Mouse (Mus musculus): ENCODE data around the gene Ppp2ca. TPM values are rescaled to one million over a fixed set of nuclear protein-coding genes. Genes with fewer than 3 reads are reported as not detected.
"Not testable (repeated sequence)": the region's sequence is repeated elsewhere in the genome, so short reads cannot be mapped to it uniquely, and the experiment has no call there.

The Ppp2ca gene
- polyA plus RNA-seq, 1 experiment from 2014 or later, result 126 TPM

DNA sequence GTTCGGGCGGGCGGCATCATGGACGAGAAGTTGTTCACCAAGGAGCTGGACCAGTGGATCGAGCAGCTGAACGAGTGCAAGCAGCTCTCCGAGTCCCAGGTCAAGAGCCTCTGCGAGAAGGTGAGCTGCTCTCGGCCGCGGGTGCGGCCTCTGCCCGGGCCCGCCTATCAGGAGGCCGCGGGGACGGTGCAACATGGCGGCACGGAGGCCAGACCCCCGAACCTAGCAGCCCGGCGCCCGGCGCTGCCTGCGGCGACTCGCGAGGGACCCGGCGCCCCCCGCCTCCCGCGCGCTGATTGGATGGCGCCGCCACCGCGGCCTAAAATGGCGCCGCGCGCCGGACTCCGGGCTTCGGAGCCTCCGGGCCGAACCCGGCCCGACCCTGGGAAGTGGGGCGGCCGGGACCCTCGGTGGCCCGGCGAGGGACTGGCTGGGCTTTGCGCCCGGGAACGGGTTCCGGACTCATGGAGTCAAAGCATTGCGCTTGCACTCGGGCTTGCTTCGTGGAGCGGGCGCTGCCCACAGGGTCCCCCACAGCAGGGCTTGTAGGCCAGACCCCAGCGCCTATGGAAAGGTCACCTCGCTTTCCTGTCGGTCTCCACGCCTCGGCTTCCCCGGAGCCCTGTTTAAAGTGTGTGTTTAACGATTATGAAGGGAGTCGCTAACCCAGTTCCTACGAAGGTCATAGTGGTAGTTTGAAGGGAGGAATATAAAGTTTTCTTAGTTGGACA, 715 bp downstream of the Ppp2ca start:
- H3K4me2 ChIP-seq (replicated peaks), result peak overlapping the region; percentile 84
- H3K4me1 ChIP-seq (replicated peaks), result peaks cover 38% of the 10 kb centered on the region
- under 1% methylated on average over 71 of the region's 72 CpGs for WGBS
- H3K9me3 ChIP-seq, result no peaks in the 10 kb centered on the region
- peak overlapping the region; percentile 99 for H3K27ac ChIP-seq
- peak; percentile 83 for ATAC-seq
- H3K9ac ChIP-seq (replicated peaks), result peak overlapping the region; percentile 99
- H3K36me3 ChIP-seq, result no peaks in the 10 kb centered on the region
- no peaks in the 10 kb centered on the region for H3K27me3 ChIP-seq
- H3K4me3 ChIP-seq (replicated peaks), result peak overlapping the region; percentile 98

DNA sequence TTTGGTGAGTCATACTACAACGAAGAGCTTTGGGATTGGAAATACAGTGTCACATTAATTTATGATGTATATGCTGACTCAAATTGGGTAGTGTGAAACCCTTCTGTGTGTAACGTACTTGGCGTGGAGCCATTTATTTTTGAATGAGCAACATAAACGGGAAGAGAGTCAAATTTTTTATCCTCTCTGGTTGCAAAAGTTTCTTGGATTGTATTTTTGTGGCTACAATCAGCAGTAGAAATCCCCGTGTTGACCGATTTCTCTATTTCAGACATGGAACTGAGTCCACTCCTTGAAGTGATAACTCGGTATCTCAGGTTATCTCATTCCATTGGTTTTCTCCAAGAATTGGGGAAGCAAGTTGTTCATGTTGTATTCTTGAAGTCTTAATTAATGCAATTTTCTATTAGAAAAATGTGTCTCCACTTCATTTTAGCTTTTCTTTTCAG, 1.3 kb downstream of the Ppp2ca start:
- H3K4me3 ChIP-seq (replicated peaks), result peak overlapping the region; percentile 98
- H3K36me3 ChIP-seq, result no peaks in the 10 kb centered on the region
- no peaks in the 10 kb centered on the region for H3K27me3 ChIP-seq
- 6% methylated on average over 7 of the region's 7 CpGs for WGBS
- H3K9ac ChIP-seq (replicated peaks), result peak overlapping the region; percentile 99
- peaks cover 42% of the 10 kb centered on the region for H3K4me1 ChIP-seq (replicated peaks)
- peak overlapping the region; percentile 84 for H3K4me2 ChIP-seq (replicated peaks)
- H3K27ac ChIP-seq, result no peak overlapping the region
- H3K9me3 ChIP-seq, result no peaks in the 10 kb centered on the region
- ATAC-seq, result no peak

DNA sequence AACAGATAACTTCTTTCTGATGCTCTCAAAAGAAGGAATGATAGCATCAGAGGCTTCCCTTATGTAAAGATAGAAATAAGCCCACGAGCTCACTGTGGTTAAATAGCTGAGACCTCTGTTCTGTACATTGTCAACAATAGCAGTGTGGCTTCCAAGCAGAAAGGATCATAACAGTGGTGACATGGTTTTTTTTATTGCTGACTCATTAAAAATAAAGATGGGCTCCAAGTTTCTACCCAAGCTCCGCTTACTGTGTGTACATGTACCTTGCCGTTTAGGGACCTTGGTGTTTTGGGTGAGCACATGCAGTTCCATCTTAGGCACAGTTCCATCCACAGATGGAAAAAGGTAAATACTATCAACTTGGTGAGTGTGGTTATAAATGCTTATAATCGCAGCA, 4.5 kb downstream of the Ppp2ca start:
- no peaks in the 10 kb centered on the region for H3K9me3 ChIP-seq
- H3K36me3 ChIP-seq, result no peaks in the 10 kb centered on the region
- ATAC-seq, result no peak
- no peaks in the 10 kb centered on the region for H3K27me3 ChIP-seq
- 93% methylated on average over 4 of the region's 4 CpGs for WGBS
- H3K4me3 ChIP-seq (replicated peaks), result no peak overlapping the region
- no peak overlapping the region for H3K9ac ChIP-seq (replicated peaks)
- peaks cover 45% of the 10 kb centered on the region for H3K4me1 ChIP-seq (replicated peaks)
- no peak overlapping the region for H3K4me2 ChIP-seq (replicated peaks)
- no peak overlapping the region for H3K27ac ChIP-seq

DNA sequence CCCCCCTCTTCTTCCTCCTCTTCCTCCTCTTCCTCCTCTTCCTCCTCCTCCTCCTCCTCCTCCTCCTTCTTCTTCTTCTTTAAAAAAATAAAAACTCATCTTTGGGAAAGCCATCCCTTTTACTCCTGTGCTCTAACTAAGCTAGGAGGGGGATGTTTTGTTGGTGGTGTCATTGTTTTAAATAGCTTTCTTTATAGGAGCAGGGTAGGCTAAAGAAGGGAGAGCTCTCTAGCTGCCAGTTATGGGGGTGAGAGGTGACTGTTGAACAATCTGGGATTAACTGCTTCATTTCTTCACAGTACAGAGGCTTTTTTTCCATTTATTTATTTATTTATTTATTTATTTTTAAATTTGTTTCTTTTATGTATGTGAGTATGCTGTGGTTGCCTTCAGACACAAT, 7.0 kb downstream of the Ppp2ca start:
- no peaks in the 10 kb centered on the region for H3K27me3 ChIP-seq

DNA sequence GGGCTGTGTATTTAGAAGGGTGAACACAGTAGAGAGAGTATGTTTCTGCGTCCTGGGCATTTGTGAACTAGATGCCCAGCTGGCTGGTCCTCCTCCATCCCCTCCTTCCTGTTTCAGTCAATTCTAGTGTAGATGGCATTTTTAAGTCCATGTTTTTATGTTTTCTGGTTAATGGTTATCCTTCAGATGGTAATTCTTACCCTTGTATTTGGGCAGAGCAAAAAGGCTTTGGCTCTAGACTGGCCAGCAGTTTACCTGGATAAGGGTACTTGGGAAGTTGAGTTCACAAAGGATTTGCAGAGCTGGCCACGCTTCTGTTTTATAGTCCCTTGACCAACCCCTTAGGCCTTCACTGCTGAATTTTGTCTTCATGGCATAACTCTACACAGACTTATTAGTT, 7.6 kb downstream of the Ppp2ca start:
- Histone ChIP-seq H3K36me3 (no peaks in the 10 kb centered on the region), H3K4me1 (replicated peaks) (peaks cover 28% of the 10 kb centered on the region), H3K9ac (replicated peaks) (no peak overlapping the region), H3K9me3 (no peaks in the 10 kb centered on the region), H3K4me2 (replicated peaks) (no peak overlapping the region), H3K27me3 (no peaks in the 10 kb centered on the region), H3K27ac (no peak overlapping the region), H3K4me3 (replicated peaks) (no peak overlapping the region)
- no peak for ATAC-seq
- 96% methylated on average over 2 of the region's 2 CpGs for WGBS

More for the DNA sequence above, 7.0 kb downstream of the Ppp2ca start:
- Histone ChIP-seq H3K36me3 (no peaks in the 10 kb centered on the region), H3K4me2 (replicated peaks) (no peak overlapping the region), H3K27ac (no peak overlapping the region), H3K9me3 (no peaks in the 10 kb centered on the region), H3K4me3 (replicated peaks) (no peak overlapping the region), H3K9ac (replicated peaks) (no peak overlapping the region), H3K4me1 (replicated peaks) (peaks cover 33% of the 10 kb centered on the region)
- no peak for ATAC-seq

DNA sequence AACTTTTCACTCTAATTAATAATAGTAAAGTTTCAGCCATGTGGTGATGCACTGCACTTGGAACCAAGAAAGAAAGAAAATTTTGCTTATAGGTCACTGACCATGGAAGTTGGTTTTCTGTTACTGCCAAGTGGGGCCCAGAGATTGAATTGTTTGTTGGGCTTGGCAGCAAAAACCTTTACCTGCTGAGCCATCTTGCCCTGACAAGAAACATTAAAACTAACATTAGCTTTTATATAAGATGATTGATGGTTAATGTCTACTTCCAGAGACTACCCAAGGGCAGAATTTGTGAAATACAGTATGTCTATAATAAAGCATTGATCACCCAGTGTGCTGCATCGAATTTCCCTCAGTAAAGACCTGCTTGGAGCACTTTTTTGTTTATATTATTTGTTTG, 8.0 kb downstream of the Ppp2ca start:
- no peak overlapping the region for H3K4me3 ChIP-seq (replicated peaks)
- H3K4me2 ChIP-seq (replicated peaks), result no peak overlapping the region
- H3K9me3 ChIP-seq, result no peaks in the 10 kb centered on the region
- WGBS, result 97% methylated on average over 1 of the region's 1 CpGs
- ATAC-seq, result no peak
- no peak overlapping the region for H3K27ac ChIP-seq
- H3K36me3 ChIP-seq, result no peaks in the 10 kb centered on the region
- no peaks in the 10 kb centered on the region for H3K27me3 ChIP-seq
- no peak overlapping the region for H3K9ac ChIP-seq (replicated peaks)
- peaks cover 24% of the 10 kb centered on the region for H3K4me1 ChIP-seq (replicated peaks)

DNA sequence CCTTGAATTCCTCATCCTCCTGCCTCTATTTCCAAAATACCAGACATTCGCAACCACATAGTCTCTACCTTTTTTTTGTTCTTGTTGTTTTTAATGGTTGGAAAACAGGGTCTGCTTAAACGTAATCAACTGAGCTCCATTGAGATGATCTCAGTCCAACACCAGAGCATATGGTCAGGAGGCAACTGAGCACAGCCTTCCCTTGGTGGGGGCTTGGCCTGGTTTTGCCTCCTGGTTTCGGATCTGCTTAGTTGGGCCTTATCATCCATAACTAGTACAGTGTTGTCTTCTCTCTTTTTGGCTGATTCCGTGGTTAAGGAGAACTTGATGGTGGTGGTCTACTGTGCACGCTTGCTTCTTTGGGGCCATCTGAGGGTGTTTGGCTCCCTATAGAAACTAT, 10.3 kb downstream of the Ppp2ca start:
- no peak for ATAC-seq
- 94% methylated on average over 5 of the region's 5 CpGs for WGBS
- peaks cover 5% of the 10 kb centered on the region for H3K36me3 ChIP-seq
- no peak overlapping the region for H3K9ac ChIP-seq (replicated peaks)
- no peak overlapping the region for H3K27ac ChIP-seq
- H3K4me3 ChIP-seq (replicated peaks), result no peak overlapping the region
- no peak overlapping the region for H3K4me2 ChIP-seq (replicated peaks)
- H3K27me3 ChIP-seq, result no peaks in the 10 kb centered on the region
- H3K9me3 ChIP-seq, result no peaks in the 10 kb centered on the region
- H3K4me1 ChIP-seq (replicated peaks), result peaks cover 16% of the 10 kb centered on the region; the same call in 1 of the 2 replicates

DNA sequence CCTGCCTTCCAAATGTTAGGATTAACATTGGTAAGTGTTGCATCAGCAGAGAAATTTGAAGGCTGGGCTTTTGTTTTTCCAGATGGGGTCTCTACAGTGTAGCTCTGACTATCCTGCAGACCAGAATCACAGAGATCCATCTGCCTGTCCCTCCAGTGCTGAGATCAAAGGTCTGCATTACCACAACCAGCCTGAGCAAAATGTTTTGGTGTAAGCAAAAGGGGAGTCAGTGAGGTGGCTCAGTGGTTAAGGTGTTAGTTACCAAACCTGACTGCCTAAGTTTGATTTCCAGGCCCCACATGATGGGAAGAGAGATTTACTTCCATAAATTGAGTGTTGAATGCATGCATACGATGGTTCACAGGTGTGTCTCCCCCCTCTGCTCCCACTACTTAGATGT, 10.9 kb downstream of the Ppp2ca start:
- 94% methylated on average over 1 of the region's 1 CpGs for WGBS
- no peaks in the 10 kb centered on the region for H3K9me3 ChIP-seq
- ATAC-seq, result no peak
- no peak overlapping the region for H3K27ac ChIP-seq
- peaks cover 13% of the 10 kb centered on the region; the same call in 1 of the 2 replicates for H3K4me1 ChIP-seq (replicated peaks)
- no peak overlapping the region for H3K9ac ChIP-seq (replicated peaks)
- H3K27me3 ChIP-seq, result no peaks in the 10 kb centered on the region
- H3K36me3 ChIP-seq, result peaks cover 8% of the 10 kb centered on the region
- H3K4me3 ChIP-seq (replicated peaks), result no peak overlapping the region
- H3K4me2 ChIP-seq (replicated peaks), result no peak overlapping the region

DNA sequence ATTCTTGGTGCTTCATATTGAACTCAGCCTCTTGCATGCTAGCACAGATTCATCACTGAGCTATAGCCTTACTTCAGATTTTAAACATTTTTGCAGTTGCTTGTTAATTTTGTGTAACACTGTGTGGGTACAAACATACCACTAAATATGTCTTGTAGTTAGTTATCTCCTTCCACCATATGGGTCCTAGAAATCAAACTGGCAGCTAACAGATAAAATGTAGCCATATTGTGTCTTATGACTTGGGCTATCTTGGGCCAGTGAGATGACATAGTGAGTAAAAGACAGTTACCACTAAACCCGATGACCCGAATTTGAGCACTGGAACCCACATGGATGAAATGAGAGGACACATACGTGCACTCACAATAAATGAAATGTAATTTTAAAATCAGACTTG, 17.0 kb downstream of the Ppp2ca start:
- peaks cover 4% of the 10 kb centered on the region; the same call in 1 of the 2 replicates for H3K4me1 ChIP-seq (replicated peaks)
- H3K27me3 ChIP-seq, result no peaks in the 10 kb centered on the region
- H3K4me3 ChIP-seq (replicated peaks), result no peak overlapping the region
- H3K9me3 ChIP-seq, result no peaks in the 10 kb centered on the region
- 94% methylated on average over 3 of the region's 3 CpGs for WGBS
- no peak overlapping the region for H3K27ac ChIP-seq
- H3K9ac ChIP-seq (replicated peaks), result no peak overlapping the region
- H3K4me2 ChIP-seq (replicated peaks), result no peak overlapping the region
- no peak for ATAC-seq
- H3K36me3 ChIP-seq, result peaks cover 67% of the 10 kb centered on the region

DNA sequence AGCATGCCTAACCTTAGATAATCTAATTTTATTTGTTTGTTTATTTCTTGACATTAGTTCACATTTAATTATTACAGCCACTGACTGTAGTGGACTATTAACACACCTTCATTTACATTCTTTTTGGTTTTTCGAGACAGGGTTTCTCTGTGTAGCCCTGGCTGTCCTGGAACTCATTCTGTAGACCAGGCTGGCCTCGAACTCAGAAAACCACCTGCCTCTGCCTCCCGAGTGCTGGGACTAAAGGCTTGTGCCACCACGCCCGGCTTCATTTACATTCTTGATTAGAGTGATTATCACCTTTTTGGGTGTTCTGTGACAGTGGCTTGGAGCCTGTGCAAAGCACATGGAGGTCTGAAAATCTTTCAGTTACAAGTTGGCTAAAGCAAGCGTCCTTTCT, 17.6 kb downstream of the Ppp2ca start:
- H3K27me3 ChIP-seq; H3K4me2 ChIP-seq (replicated peaks); H3K9me3 ChIP-seq; H3K27ac ChIP-seq; H3K4me3 ChIP-seq (replicated peaks); ATAC-seq; H3K4me1 ChIP-seq (replicated peaks); H3K9ac ChIP-seq (replicated peaks): not testable (repeated sequence)
- H3K36me3 ChIP-seq, result peaks cover 71% of the 10 kb centered on the region
- WGBS, result 94% methylated on average over 6 of the region's 6 CpGs

DNA sequence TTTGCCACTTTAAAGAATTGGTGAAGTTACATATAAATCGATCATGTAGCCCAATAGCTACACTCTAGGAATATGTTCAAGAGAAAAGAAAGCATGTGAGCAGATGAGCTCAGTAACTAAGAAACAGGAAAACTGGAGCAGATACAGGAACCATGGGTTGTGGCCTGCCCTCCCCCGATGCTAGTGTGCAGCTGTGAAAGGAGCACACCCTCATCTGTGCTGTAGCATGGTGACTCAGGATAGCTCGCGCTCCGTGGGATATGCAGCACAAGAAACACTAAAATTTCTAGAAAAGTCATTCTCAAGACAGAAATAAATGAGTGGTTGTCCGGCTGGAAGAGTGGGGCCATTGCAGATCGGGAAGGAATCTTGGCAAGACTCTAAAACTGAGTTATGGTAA, 18.7 kb downstream of the Ppp2ca start:
- 98% methylated on average over 7 of the region's 7 CpGs for WGBS
- ATAC-seq, result no peak
- Histone ChIP-seq H3K9ac (replicated peaks) (no peak overlapping the region), H3K9me3 (no peaks in the 10 kb centered on the region), H3K4me2 (replicated peaks) (no peak overlapping the region), H3K4me3 (replicated peaks) (no peak overlapping the region), H3K4me1 (replicated peaks) (peaks cover 4% of the 10 kb centered on the region; the same call in 1 of the 2 replicates), H3K27me3 (no peaks in the 10 kb centered on the region), H3K27ac (no peak overlapping the region), H3K36me3 (peaks cover 81% of the 10 kb centered on the region)

DNA sequence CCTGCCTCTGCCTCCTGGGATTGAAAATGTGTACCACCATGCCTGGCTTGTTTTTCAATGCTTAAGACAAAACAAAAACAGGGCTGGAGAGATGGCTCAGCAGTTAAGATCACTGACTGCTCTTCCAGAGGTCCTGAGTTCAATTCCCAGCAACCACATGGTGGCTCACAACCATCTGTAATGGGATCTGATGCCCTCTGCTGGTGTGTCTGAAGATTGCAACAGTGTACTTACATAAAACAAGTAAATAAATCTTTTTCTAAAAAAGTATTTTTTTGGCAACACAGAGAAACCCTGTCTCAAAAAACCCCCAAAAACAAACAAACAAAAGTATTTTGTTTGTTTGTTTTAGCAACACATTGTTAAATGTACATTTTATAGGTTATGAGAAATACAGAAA, 21.9 kb downstream of the Ppp2ca start:
- H3K27me3 ChIP-seq; H3K4me1 ChIP-seq (replicated peaks); H3K4me2 ChIP-seq (replicated peaks); ATAC-seq; H3K4me3 ChIP-seq (replicated peaks); H3K9me3 ChIP-seq; H3K9ac ChIP-seq (replicated peaks); H3K27ac ChIP-seq: not testable (repeated sequence)
- H3K36me3 ChIP-seq, result peaks cover 93% of the 10 kb centered on the region

DNA sequence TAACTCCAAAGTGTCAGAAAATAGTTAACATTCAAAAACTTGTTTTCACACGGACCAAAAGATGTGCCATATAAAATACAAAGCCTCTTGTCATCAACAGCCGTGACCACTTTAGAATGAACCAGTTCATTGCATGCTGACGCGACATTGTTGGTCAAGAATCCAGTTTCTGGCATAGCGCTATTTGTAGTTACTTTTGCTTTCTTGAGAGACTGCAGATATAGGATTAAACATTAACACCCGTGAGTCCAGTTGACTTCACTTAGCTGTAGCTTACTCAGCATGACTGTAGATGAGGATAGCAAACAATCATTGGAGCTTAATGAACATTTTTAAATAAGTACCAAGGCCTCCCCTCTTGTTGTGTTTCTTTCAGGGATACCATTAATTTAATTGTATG, 23.6 kb downstream of the Ppp2ca start:
- no peak overlapping the region for H3K9ac ChIP-seq (replicated peaks)
- H3K27ac ChIP-seq, result no peak overlapping the region
- no peak overlapping the region for H3K4me3 ChIP-seq (replicated peaks)
- H3K36me3 ChIP-seq, result peaks cover 81% of the 10 kb centered on the region
- no peaks in the 10 kb centered on the region for H3K9me3 ChIP-seq
- no peaks in the 10 kb centered on the region for H3K27me3 ChIP-seq
- ATAC-seq, result no peak
- 96% methylated on average over 6 of the region's 6 CpGs for WGBS
- H3K4me2 ChIP-seq (replicated peaks), result no peak overlapping the region
- H3K4me1 ChIP-seq (replicated peaks), result no peaks in the 10 kb centered on the region

Measured in midbrain, embryonic 13.5 days (tissue).